Mouse (Mus musculus) monocyte, adult 5-6 weeks (primary cell): ENCODE data around the gene Gpx3. TPM values are rescaled to one million over a fixed set of nuclear protein-coding genes. Genes with fewer than 3 reads are reported as not detected.
A peak's percentile ranks its signal among the peaks of the same experiment; 100 is the strongest.
"Not testable (repeated sequence)": the region's sequence is repeated elsewhere in the genome, so short reads cannot be mapped to it uniquely, and the experiment has no call there.

Experiments used
- ATAC-seq: fragments of 153-309, 156-312 bp; replicated peaks from 2 replicates; pipeline ENCODE4 v1.8.0; 2017; ENCODE audit warnings: mild to moderate bottlenecking; ENCODE audit not compliant: low TSS enrichment, insufficient number of reproducible peaks, severe bottlenecking, poor library complexity, low FRiP score
- total RNA-seq: library from RNA; stranded (forward); fragments of 200-1000, 200-491, 200-594 nt; gene quantifications from 3 replicates; pipeline ENCODE4 v1.2.3, GENCODE M21; 2017

Gene Gpx3
- total RNA-seq = 0.29 TPM in 1 of 3 replicates, not detected in the others

DNA sequence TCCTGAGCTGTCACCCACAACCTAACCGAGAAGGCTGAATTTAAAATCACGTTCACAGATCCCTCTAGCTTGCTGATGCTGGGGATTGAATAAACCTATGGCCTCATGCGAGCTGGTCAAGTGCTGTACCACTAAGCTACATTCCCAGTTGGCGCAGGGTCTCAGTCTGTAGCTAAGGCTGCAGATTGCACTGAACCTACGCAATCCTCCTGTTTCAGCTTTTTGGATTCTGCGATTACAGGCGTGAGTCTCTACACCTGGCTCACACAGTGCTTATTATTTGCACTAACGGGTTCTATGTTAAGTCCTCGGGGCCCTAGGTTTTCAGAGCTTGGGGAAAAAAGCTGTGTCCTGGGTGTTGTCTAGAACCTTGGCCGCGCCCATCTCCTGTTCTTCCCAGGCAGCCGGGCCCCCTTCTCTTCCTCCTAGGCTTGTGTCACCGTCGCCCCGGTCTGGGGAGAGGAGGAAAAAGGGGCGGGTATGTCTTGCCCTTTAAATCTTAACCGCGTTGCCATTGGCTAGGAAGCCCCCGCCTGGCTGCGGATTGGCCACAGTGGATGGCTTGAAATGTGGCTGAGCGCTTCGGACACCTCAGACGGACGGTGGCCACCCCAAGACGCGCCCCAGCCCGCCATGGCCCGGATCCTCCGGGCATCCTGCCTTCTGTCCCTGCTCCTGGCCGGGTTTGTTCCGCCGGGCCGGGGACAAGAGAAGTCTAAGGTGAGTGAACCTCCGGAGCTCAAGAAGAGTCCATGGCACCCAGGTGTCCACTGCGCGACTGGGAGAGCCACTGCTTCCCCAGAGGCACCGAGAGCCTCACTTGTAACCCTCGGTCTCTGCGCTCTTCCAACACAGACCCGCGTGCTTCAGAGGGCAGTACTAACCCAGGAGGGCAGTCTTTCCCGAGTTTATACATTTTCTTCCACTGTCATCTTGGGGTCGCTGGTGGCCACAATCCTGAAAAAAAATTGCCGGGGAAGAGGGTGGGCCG is at the start of gene Gpx3:
TSS of gene Gpx3 (plus strand) at position 121 of the 991 bp plus-strand sequence.
- ATAC-seq = peak; percentile 54; the same call in 1 of the 2 replicates

DNA sequence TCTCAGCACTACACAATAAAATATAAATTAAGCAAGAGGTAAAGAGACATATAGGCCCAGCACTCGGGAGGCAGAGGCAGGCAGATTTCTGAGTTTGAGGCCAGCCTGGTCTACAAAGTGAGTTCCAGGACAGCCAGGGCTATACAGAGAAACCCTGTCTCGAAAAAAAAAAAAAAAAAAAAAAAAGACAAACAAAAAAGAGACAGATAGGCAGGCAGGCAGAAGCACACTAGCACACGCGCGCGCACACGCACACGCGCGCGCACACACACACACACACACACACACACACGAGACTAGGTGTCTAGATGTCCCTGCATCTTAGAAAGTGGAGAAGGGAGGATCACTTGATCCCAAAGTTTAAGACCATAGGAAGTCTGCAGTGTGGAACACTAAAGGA is 43.4 kb upstream of the Gpx3 start:
- not testable (repeated sequence) for ATAC-seq

DNA sequence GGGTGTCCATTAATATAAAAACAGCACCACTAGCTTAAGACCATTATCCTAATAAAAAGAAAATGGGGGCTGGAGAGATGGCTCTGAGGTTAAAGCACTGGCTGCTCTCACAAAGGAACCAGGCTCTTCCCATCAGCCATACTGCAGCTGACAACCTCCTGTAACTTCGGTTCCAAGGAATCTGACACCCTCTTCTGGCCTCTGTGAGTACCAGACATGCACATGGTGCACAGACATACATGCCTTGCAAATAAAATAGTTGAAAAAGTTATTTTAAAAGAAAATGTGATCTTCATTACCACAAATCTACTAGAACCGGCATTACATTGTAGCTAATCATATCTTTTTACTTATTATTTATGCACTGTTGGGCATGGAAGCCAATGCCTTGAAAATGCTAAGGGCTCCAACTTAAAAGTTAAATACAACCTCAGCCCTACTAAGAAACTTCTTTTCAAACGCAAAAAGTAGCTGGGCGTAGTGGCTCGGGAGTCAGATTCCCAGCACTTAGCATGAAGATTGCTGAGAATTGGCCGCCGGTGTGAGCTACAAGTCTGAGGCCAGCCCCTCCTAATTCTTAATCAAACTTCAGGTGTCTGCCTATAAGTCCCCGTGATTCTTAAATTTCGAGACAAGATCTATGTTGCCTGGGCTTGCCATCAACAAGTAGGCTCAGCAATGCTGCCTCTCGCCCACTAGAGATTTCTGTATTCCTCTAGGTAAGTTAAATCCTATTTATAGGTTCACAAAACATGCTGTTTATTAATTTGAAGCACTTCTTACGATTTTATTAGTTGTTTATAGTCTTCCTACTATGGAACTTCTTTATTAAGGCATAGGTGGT is 42.7 kb upstream of the Gpx3 start:
- ATAC-seq = no peak

DNA sequence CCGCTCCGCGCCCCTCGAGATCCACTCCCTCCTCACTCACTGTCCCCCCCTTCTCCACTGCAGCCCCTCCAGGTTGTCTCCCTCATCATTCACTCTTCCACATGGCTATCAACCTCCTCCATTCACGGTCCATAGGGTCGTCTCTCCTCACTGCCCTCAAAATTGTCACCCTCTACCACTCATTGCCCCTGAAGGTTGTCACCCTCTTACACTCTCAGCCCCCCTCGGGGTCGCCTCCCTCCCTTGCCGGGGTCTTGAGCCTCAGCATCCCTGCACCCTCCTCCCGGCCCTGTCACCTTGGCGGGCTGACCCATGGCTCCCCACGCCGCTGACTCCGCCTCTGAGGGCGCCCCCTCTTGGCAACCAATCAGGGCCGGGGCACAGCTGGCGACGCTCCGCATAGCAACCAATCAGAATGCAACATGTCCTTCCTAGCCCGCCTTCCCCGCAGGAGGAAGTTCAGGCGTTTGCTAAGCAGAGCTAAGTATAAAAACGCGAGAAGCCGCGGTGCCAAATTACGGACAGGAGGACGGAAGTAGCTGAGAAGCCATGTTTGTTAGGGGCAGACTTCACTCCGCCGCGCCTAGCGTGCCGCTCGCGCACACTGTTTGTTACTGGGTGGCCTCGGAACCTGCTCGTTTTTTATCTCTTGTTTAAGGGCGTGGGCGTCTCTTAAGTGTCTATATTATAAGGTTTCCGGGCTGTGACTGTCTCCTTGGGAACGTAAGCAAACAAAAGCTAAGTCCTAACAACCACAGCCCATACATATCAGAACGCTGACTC is 41.8 kb upstream of the Gpx3 start, which contains the start of gene Lyrm7:
TSS of gene Lyrm7 (minus strand) at position 661 of the 783 bp plus-strand sequence.
- peak; percentile 98 for ATAC-seq

DNA sequence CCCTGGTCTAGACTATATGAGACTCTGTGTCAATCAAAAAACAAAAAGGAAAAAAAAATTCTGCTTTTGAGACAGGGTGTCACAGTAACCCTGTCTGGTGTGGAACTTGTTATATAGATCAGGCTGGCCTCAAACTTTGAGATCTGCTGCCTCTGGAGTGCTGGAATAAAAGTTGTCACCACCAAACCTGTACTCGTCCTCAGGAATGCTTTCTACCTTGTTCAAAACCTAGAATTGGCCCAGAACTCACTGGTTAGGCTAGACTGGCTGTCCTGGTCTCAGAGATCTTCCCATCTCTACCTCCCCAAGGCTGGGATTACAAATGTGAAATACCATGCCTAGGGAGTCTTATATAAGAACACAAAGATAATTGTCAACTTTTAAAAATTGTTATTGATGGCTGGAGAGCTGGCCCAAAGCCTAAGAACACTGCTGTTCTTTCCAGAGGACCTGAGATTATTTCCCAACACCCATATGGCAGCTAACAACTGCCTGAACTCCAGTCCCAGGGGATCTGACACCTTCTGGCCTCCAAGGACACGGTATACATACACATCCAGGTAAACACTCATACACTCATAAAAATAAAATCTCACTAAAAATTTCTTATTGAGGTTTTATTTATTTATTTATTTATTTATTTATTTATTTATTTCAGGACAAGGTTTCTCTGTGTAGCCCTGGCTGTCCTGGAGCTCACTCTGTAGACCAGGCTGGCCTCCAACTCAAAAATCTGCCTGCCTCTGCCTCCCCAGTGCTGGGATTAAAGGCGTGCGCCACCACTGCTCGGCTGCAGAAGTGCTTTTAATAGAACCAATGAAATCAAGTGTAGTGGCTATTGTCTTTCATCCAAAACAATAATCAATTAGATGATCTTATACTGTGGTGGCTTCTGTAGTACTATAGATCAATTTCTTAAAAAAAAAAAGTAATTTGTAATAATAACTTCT is 40.5 kb upstream of the Gpx3 start:
- ATAC-seq = no peak

DNA sequence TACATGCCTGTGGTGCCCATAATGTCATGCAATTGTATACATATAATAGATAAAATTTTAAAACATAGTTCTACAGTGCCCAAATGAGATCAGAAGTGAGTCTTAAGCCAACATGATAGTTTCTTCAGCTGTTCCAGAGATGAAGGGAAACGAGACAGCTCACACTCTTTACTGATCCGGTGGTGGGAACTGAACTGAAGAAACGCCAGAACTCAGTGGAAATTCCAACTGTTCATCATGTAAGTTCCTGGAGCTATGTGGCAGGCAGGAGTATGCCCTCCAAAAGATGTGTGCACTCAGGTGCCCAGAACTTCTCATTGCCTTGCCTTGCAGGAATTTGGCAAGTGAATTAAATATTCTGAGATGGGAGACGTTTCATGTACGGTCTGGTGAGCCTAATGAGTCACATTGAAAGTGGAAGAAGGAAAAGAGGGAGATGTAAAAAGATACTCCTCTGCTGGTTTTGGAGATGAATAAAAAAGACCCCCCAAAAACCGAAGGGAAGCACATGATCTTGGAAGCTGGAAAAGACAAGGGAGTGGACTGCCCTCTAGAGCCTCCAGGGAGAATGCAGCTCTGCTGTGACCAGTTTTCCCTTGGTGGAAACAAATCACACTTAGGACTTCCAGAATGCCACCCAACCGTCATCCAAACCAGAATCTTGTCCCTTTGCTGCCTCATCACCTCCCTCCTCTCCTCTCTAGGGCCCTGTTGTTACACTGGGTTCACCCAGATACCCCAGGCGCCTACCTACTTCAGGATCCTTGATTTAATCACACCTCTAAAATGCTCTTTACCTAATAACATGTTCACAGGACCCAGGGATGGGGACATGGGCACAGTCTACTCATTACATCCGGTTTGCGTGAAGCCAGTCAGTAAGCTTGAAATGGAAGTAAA is 39.4 kb upstream of the Gpx3 start:
- no peak for ATAC-seq

DNA sequence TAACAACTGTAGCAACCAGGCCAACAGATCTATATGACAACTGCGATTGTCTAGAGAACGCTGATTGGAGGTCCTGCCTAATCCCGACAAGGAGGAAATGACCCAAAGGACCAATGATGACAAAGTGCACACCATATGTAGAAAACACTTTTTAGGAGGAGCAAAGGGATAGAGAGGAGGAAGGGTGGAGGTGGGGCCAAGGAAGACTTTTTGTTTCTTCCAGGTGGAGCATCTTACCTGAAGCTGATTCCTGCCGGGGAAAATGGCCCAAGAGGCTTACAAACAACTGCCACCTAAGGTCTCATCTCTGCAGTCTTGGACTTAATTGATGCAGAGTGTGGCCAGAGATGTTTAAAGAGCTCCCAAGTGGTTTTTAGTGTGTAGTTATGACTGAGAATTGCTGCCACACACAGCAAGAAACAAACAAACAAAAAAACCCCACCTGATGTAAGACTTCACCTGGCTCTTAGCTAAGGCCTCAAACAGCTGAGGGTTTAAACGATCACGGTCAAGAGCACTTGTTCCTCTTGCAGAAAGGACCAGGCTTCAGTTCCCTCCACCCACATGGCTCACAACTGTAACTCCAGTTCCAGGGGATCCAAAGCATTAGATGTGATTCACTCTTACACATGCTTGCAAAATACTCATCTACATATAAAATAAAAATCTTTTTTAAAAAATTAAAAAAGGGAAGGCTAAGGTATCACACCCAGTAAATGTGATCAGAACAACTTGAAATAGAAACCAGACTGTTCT is 36.7 kb upstream of the Gpx3 start:
- no peak for ATAC-seq

DNA sequence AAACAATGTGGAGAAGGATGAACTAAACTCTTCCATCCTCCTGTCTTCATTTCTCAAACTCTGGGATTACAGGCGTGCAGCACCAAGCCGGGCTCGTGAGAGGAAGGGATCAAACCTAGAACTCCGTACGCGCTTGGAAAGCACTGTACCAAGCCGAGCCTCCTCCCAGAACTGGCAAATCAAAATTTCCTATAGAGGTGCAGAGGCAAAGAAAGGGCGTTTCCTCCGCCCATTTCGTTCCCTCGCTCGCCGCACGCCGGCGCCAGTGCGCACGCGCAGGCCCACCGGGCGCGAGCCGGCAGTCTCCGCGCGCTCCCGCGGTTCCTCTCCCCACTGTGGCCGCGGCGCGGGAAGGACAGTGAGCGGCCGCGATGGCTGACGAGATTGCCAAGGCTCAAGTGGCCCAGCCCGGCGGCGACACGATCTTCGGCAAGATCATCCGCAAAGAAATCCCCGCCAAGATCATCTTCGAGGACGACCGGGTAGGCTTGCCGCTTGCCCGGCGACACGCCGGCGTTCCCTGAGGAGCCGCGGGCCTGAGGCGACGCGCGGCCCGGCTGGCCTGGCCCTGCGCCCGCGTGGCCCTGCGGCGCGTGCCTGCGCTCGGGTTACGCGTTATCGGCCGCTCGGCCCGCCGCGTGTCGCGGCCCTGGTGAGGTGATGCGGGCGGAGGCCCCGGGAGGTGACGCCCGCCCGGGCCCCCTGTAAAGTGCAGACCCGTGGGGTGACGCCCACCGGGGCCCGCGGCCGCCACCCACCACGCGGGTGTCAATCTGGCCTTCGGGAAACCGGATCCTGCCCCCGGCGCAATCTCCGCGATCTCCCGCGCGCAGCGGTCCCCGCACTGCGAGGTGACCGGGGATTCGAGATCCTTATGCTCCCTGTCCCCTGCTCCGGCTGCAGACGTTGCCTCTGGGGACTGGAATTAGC is 35.9 kb upstream of the Gpx3 start, which contains the start of gene Hint1:
TSS of gene Hint1 (plus strand) at position 265 of the 930 bp plus-strand sequence.
- peak; percentile 71 for ATAC-seq

DNA sequence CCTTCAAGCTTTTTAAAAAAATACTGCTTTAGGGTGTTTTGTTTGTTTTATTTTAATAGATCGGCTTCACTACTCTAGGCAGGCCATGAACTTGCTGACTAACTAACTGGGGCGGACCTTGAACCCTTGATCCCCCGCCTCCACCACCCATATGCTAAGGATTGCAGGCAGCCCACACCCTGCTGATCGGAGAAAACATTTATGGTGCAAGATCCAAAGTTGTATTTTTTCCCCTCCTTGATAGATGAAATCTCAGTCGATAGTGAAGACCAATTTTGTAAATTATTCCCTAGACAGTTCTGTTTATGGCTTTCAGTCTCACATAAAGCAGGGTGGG is 35.2 kb upstream of the Gpx3 start:
- no peak for ATAC-seq

DNA sequence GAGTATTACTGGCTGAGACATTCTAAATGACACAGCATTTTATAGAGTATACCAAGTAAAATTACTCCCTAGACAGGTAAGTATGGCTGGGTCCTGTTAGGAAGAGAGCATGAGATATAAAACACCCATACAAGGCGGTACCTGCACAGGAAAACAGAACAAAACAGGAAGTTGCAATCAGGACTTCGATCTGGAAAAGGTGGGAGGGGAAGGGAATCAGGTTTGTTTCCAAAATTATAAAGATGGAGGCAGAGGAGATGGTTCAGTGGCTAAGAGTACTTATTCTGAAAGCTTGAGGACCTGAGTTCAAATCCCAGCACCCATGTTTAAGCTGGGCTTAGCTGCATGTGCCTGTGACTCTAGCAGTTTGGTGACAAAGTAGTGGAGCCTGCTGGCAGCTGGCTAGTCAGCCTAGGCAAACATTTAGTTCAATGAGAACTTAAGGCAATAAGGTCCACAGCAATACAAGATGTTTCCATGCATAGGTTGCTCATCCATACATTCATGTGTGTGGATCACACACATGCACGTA is 34.3 kb upstream of the Gpx3 start:
- ATAC-seq = no peak

DNA sequence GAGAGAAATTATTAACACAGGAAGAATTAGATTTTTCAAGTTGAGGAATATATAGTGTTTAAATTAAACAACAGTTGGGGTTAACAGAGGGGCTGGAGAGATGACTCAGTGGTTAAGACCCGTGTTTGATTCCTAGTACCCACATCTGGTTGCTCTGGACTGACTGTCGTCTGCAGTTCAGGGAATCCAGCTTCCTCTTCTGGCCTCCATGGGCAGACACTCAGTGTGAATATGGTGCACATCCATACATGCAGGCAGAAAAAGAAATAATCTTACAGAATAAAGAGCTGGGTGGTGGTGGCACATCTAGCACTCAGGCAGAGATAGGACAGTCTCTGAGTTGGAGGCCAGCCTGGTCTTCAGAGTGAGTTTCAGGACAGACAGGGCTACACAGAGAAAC is 33.8 kb upstream of the Gpx3 start:
- no peak for ATAC-seq

DNA sequence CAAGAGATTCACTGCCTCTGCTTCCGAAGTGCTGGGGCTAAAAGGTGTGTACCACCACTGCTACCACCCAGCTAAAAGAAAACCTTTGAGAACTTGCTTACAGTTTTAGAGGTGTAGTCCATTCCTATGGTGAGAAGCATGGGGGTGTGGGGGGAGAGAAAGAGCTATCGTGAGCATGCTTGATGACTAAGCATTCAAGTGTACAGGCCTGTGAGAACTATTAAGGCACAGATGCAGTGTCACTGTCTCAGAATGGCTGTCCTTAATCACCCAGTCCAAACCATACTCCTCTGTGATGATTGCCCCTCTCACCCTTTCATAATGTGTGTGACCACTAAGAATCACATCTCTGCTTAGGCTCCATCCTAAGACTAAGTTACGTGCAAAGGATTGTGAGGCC is 32.9 kb upstream of the Gpx3 start:
- ATAC-seq = no peak

DNA sequence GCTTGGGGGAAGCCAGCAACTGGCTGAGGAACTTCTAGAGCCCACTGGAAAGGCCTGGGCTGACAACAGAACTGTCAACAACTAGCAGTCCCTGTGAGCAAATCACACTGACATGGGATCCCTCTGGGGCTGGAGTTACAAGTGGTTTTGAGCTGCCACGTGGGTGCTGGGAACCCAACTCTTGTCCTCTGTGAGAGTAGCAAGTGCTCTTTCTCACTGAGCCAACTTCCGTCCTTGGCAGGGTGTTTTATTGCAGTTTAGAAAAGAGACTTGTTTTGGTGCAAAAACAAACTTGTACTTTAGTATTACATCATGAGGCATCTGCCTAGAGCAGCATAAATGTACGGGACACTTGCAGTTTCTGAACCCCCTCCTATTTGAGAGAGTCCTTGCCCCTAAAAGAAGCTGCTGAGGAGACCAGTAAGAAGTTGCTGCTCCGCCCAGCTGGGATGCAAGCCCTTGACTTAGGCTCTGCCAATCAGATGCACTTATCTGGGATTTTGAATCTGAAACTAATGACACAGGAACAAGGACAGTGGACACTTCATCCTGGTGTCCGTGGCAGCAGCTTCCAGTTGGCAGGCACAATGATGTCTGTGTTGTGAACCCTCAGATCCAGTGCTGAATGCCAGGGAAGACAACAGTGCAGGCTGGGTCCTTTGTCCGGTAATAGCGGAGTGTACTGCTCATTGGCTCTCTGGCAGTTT is 30.3 kb upstream of the Gpx3 start:
- ATAC-seq = no peak

DNA sequence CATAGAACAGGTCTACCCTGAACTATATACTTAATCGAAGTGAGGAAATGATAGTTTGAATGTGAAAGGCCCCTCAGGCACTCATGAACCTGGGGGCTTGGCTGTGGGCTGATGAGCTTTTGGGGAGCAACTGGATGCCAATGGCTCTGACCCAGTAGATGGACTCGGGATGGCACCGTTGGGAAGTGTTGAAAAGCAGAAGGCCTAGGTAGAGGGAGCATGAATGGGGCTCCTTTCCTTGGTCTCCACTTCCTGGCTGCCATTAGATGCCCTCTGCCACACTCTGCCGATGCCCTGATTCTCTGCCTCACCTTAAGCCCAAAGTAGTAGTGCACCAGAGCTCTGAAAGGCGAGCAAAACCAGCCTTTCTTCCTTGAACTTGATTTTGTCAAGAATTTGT is 26.2 kb upstream of the Gpx3 start:
- no peak for ATAC-seq
